Comparison of ENCODE assay signal across 8 mouse cellular contexts in the genomic region with DNA sequence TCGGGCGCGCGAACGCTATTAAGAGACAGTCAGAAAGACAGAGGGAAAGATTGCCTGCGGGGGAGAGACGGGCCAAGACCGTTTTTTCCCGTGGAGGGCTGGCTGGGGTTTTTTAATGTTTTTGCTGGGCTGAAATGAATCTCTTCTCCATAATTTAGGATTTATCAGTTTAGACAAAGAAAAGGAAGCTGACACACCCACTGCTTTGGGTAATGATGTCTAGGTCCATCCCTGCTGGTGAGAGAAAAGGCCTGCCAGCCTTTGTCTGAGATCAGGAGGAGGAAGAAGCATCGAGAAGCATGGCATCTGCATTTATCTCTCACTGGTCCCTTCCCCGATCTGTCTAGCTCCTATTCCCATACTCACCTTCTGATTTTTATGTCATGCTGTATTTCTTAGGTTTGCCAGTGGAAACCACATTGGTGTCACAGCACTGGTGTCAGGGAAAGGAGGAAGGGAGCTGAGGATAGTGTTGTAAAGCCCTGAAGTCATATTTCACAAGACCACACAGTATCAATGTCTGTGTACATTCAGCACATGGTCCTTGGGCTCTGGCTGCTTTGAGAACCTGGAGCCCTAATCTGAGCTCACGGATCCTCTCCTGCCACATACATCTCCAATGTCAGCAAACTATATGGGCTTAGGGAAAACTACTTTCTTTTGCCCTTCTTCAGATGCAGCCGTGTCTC.
DNase-seq lines count a peak whose midpoint lies in the region; ATAC-seq lines count a peak whose summit lies in the region.

No protein-coding gene starts in this region.

- peak overlapping the region; percentile 54 for H3K4me3 ChIP-seq in limb, embryonic 10.5 days
- H3K4me3 ChIP-seq in neural tube, embryonic 14.5 days (ENCODE audit: low read depth, low read length) = peak overlapping the region; percentile 36

- 0 out of 2 replicates have a peak, but pooled peaks cover 4% of the 10 kb centered on the region for H3K4me1 ChIP-seq in limb, embryonic 10.5 days
- H3K4me1 ChIP-seq in neural tube, embryonic 14.5 days (ENCODE audit: control insufficient read depth, insufficient read depth, low read length) = peaks cover 8% of the 10 kb centered on the region

- no peaks in the 10 kb centered on the region for H3K27me3 ChIP-seq in limb, embryonic 10.5 days (ENCODE audit: low read depth, poor library complexity, severe bottlenecking)
- H3K27me3 ChIP-seq in neural tube, embryonic 14.5 days (ENCODE audit: control insufficient read depth, insufficient read depth, low read length) = no peaks in the 10 kb centered on the region

- peak overlapping the region; percentile 56 for H3K4me2 ChIP-seq in neural tube, embryonic 14.5 days (ENCODE audit: low read depth, low read length)

- H3K27ac ChIP-seq in limb, embryonic 10.5 days = peak overlapping the region; percentile 89
- peak overlapping the region; percentile 86 for H3K27ac ChIP-seq in neural tube, embryonic 14.5 days (ENCODE audit: low read depth, low read length)

- no peaks in the 10 kb centered on the region for H3K9me3 ChIP-seq in limb, embryonic 10.5 days (replicated peaks)
- H3K9me3 ChIP-seq in neural tube, embryonic 14.5 days (ENCODE audit: control insufficient read depth, low read length) = no peaks in the 10 kb centered on the region

- peak; percentile 6 for DNase-seq in adrenal gland, postnatal 14 days
- DNase-seq in adrenal gland, adult 2 months = no peak
- DNase-seq in thymus, postnatal 0 days (ENCODE audit: low spot score) = peak; percentile 22
- DNase-seq in thymus, adult 18-20 months = no peak
- no peak for DNase-seq in limb, embryonic 10.5 days (ENCODE audit: low spot score)
- DNase-seq in layer of hippocampus, postnatal 10 days (ENCODE audit: low spot score in 2 of 2) = no peak
- DNase-seq in layer of hippocampus, postnatal 14 days (ENCODE audit: low spot score in 2 of 2) = no peak

- no peaks in the 10 kb centered on the region for H3K36me3 ChIP-seq in limb, embryonic 10.5 days
- H3K36me3 ChIP-seq in neural tube, embryonic 14.5 days (ENCODE audit: control insufficient read depth, insufficient read depth, low read length) = no peaks in the 10 kb centered on the region

- ATAC-seq in neural tube, embryonic 14.5 days (ENCODE audit: low read depth) = peak; percentile 71

- peak overlapping the region; percentile 67 for H3K9ac ChIP-seq in neural tube, embryonic 14.5 days (replicated peaks; ENCODE audit: low read depth, low read length)

- 27% methylated on average over 13 of the region's 13 CpGs for WGBS in limb, embryonic 10.5 days
- WGBS in neural tube, embryonic 14.5 days = 28% methylated on average over 13 of the region's 13 CpGs

Comparison
In these comparisons a context has a peak if more than half of its experiments do, and no peak if none do; other contexts are left out.
1. DNase-seq: peak in adrenal gland, postnatal 14 days (single experiment) and thymus, postnatal 0 days (single experiment); none in adrenal gland, adult 2 months (single experiment), thymus, adult 18-20 months (0 of 2), limb, embryonic 10.5 days (single experiment), layer of hippocampus, postnatal 10 days (0 of 2) and layer of hippocampus, postnatal 14 days (0 of 2).